Mouse (Mus musculus) embryonic facial prominence, embryonic 13.5 days (tissue): Measurements from ENCODE around the gene Slc35d2. TPM values are rescaled to one million over a fixed set of nuclear protein-coding genes. Genes with fewer than 3 reads are reported as not detected.
A peak's percentile ranks its signal among the peaks of the same experiment; 100 is the strongest.

Source experiments
- ATAC-seq: fragments of 200-750 bp; cut with Nextera tagmentation; 2 replicates; pipeline ENCODE4 v1.8.0; 2017; ENCODE audit warnings: low read depth; ENCODE audit not compliant: insufficient number of reproducible peaks, insufficient read depth, low FRiP score, low TSS enrichment
- H3K27ac ChIP-seq: fragments of 300-500 bp; sonication (generic); 2 replicates; pipeline ENCODE4 v1.5.1; 2015; ENCODE audit warnings: moderate library complexity, mild to moderate bottlenecking, inconsistent platforms
- H3K27me3 ChIP-seq: fragments of 300-500 bp; sonication (generic); 2 replicates; pipeline ENCODE4 v1.6.1; 2015; ENCODE audit warnings: mild to moderate bottlenecking, inconsistent platforms
- H3K36me3 ChIP-seq: fragments of 300-500 bp; sonication (generic); 2 replicates; pipeline ENCODE4 v1.6.1; 2015; ENCODE audit warnings: mild to moderate bottlenecking, inconsistent platforms
- H3K4me1 ChIP-seq: fragments of 300-500 bp; sonication (generic); 2 replicates; pipeline ENCODE4 v1.6.1; 2015; ENCODE audit warnings: inconsistent platforms
- H3K4me2 ChIP-seq: fragments of 300-500 bp; sonication (generic); 2 replicates; pipeline ENCODE4 v1.6.1; 2015; ENCODE audit warnings: moderate library complexity, mild to moderate bottlenecking, inconsistent platforms
- H3K4me3 ChIP-seq: fragments of 300-500 bp; sonication (generic); 2 replicates; pipeline ENCODE4 v1.5.1; 2015; ENCODE audit warnings: mild to moderate bottlenecking, inconsistent platforms
- H3K9ac ChIP-seq: fragments of 300-500 bp; sonication (generic); 2 replicates; pipeline ENCODE4 v1.6.1; 2015; ENCODE audit warnings: mild to moderate bottlenecking, inconsistent platforms
- H3K9me3 ChIP-seq: fragments of 300-500 bp; sonication (generic); 2 replicates; pipeline ENCODE4 v1.6.1; 2016; ENCODE audit warnings: inconsistent platforms
- WGBS: fragments of 180-500 bp; shearing (Covaris S2); methylation state at CpG from one replicate; pipeline ENCODE4 v1.1.7; 2015; ENCODE audit warnings: mixed read lengths; 5-methylcytosine and 5-hydroxymethylcytosine counted together
- polyA plus RNA-seq: library from polyadenylated mRNA; unstranded; fragments of >200 nt; fragmentation: Nextera tagmentation; extraction: Ambion mirVana; gene quantifications from 2 replicates; pipeline ENCODE4 v1.2.1, GENCODE M21; 2015

Gene Slc35d2
- polyA plus RNA-seq: 3.4 and 5.7 TPM in 2 replicates

DNA sequence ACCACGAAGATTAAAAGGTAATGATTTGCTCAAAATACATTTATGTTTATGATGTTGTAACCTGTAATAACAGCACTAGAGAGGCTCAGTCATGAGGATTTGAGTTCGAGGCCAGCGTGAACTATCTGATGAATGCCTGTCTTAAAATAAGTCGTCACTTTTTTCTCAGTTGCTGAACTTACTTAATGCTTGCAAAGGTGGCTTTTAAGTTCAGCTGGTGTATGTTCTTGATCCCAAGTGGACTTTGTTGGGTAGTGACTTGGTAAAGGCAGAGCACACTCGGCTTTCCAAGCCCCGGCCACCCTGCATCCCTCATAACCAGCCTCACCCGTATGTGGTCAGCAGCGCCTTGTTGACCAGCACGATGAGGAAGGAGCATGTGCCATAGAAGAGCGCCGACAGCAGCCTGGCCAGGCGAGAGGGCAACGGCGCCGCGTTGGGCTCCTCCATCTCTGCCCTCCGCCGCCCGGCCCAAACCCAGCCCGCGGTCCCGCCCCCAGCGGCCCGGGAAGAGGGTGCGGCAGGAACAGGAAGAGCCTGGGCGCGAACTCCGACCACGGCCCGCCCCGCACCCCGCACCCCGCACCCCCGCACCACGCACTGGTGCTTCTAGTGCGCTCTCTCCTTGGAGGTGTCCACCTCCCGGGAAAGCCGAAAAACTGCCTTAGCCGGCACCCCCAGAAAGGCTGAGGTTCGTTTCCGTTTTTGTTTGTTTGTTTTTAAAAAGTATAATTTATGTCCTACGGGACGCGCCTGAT is at the start of gene Slc35d2:
TSS of gene Slc35d2 (minus strand) at position 511 of the 758 bp plus-strand sequence.
- ATAC-seq: peak; percentile 70
- Histone ChIP-seq H3K4me3 (peak within 1 kb of the TSS; percentile 59), H3K9me3 (no peaks in the 10 kb centered on the region), H3K9ac (peak within 1 kb of the TSS; percentile 78), H3K27ac (peak within 1 kb of the TSS; percentile 69), H3K4me2 (peak within 1 kb of the TSS; percentile 83), H3K4me1 (peaks cover 13% of the 10 kb centered on the region; the same call in 1 of the 2 replicates), H3K36me3 (peaks cover 4% of the 10 kb centered on the region; the same call in 1 of the 2 replicates), H3K27me3 (no peaks in the 10 kb centered on the region)
- WGBS: 6% methylated on average over 44 of the region's 44 CpGs

DNA sequence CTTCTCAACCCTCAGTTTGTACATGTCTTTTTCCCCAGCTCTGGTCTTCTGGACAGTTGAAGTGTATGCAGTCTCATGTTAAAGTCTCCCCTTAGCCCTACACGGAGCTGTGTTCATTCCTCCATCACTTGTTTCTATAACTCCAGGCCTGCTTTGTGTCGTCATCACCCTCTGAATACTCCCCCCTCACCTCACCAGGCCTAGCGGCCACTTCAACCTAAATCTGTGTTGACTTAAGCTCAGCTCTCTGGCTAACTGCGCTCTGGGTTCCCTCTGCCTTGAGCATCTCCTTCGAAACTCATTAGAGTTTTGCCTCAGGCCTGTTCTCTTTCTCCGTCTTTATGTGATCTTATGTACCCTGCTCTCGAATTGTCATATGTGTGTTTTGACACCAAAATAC is 48.8 kb upstream of the Slc35d2 start:
- Histone ChIP-seq H3K27ac (no peak overlapping the region), H3K27me3 (no peaks in the 10 kb centered on the region), H3K4me3 (no peak overlapping the region), H3K9ac (no peak overlapping the region), H3K36me3 (peaks cover 65% of the 10 kb centered on the region), H3K4me2 (no peak overlapping the region), H3K4me1 (no peaks in the 10 kb centered on the region), H3K9me3 (no peaks in the 10 kb centered on the region; the same call in 1 of the 2 replicates)
- ATAC-seq: no peak
- 72% methylated on average over 7 of the region's 7 CpGs for WGBS

DNA sequence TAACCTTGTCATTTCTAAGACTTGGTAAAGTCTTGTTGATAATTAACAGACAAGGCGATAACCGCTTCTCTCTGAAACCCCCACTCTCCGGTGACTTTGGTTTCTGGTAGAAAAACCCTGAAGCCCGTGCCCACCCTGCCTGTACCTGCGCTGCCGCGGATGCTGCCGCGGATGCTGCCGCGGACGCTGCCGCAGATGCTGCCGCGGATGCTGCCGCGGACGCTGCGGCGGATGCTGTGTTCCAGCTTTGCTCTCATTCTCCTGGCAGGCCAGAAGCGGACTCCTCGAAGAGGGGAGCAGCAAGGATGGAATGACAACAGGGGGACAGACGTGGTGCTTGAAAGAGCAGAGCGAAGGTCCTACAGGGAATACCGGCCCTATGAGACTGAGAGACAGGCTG is 40.6 kb upstream of the Slc35d2 start:
- Histone ChIP-seq H3K36me3 (peaks cover 83% of the 10 kb centered on the region), H3K4me1 (no peaks in the 10 kb centered on the region), H3K27ac (no peak overlapping the region), H3K27me3 (no peaks in the 10 kb centered on the region), H3K9ac (no peak overlapping the region), H3K4me3 (no peak overlapping the region), H3K9me3 (peaks cover 66% of the 10 kb centered on the region), H3K4me2 (no peak overlapping the region)
- ATAC-seq: no peak
- 98% methylated on average over 25 of the region's 25 CpGs for WGBS

DNA sequence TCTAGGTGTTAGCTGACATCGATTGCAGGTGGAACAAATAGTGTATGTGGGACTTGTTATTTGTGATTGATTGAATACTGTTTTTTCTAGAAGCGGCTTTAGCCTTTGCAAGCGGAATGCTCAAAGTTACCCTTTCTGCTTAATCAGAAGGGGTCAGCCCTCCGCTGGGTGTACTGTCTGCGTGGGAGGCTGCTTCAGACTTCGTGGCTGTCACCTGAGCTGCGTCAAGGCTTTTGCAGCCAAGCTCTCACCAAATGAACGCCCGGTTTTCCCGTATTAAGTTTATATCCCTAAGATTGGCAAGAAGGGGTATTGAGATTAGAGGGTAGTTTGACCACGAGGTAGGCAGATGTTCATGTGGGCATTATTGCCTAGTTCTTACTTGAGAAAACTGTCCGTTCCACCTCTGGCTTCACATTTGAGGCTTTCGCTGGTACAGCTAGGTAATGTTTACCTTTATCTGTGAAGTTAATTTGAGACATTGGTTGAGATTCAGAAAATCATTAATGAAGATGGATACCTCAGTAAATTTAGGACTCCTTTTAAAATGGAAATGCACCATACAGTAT is 34.1 kb upstream of the Slc35d2 start:
- Histone ChIP-seq H3K27me3 (no peaks in the 10 kb centered on the region), H3K4me3 (peak overlapping the region; percentile 89), H3K9me3 (peaks cover 30% of the 10 kb centered on the region), H3K4me1 (peaks cover 16% of the 10 kb centered on the region), H3K9ac (peak overlapping the region; percentile 91), H3K27ac (no peak overlapping the region), H3K4me2 (peak overlapping the region; percentile 97), H3K36me3 (peaks cover 23% of the 10 kb centered on the region)
- no peak for ATAC-seq
- WGBS: 29% methylated on average over 13 of the region's 13 CpGs

DNA sequence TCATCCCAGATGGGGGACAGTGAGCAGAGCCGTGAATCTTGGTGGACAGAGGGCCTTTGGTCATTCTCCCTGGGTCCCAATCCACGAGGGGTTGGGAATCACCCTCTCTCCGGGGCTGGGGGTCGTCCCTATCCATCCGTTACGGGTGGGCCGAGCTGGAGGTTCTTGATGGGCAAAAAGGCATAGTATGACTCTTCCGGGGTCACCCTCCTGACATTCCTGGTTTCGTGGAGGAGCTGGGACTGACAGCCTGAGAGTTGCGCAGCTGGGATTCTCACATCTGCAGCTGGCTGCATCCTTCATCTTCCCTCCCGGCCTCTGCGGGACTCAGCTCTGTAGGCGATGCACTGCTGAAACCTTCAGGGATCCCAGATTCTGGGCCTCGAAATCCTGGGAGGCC is 33.5 kb upstream of the Slc35d2 start:
- Histone ChIP-seq H3K27me3 (no peaks in the 10 kb centered on the region), H3K4me2 (peak overlapping the region; percentile 97), H3K9ac (peak overlapping the region; percentile 91), H3K36me3 (peaks cover 20% of the 10 kb centered on the region), H3K27ac (no peak overlapping the region), H3K9me3 (peaks cover 29% of the 10 kb centered on the region), H3K4me3 (peak overlapping the region; percentile 89), H3K4me1 (peaks cover 16% of the 10 kb centered on the region)
- 0 out of 2 replicates have a peak, but pooled peaks have one; percentile 3 for ATAC-seq
- 3% methylated on average over 14 of the region's 14 CpGs for WGBS

DNA sequence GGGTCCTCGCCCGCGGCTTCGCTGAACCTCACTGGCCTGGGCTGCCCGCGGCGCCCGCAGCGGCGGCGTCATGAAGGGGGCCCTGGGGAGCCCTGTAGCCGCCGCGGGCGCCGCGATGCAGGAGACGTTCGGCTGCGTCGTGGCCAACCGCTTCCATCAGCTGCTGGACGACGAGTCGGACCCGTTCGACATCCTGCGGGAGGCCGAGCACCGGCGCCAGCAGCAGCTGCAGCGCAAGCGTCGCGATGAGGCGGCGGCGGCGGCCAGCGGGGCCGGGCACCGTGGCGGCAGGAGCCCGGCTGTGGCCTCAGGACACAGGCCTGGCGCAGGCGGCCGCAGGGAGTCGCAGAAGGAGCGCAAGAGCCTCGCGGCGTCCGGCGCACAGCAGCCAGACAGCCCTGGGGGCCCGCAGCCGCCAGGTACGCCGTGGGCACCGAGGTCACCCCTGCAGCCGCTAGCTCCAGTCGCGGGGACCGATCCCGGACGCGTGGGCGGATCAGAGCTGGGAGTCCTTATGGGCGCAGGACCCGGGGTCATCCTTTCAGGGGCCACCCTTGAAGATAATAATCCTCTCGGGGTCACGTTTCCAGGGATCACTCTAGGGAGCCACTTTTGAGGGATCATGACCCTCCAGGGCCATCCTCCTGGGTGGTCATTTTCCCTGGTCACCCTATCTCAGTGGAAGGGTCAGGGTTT is 32.9 kb upstream of the Slc35d2 start:
- under 1% methylated on average over 69 of the region's 71 CpGs for WGBS
- H3K4me2 ChIP-seq: peak overlapping the region; percentile 97
- ATAC-seq: peak; percentile 57; the same call in 1 of the 2 replicates
- H3K27me3 ChIP-seq: no peaks in the 10 kb centered on the region
- H3K4me3 ChIP-seq: peak overlapping the region; percentile 89
- peaks cover 24% of the 10 kb centered on the region for H3K9me3 ChIP-seq
- peak overlapping the region; percentile 91 for H3K9ac ChIP-seq
- H3K36me3 ChIP-seq: peaks cover 17% of the 10 kb centered on the region
- peaks cover 16% of the 10 kb centered on the region for H3K4me1 ChIP-seq
- peak overlapping the region; percentile 84 for H3K27ac ChIP-seq

DNA sequence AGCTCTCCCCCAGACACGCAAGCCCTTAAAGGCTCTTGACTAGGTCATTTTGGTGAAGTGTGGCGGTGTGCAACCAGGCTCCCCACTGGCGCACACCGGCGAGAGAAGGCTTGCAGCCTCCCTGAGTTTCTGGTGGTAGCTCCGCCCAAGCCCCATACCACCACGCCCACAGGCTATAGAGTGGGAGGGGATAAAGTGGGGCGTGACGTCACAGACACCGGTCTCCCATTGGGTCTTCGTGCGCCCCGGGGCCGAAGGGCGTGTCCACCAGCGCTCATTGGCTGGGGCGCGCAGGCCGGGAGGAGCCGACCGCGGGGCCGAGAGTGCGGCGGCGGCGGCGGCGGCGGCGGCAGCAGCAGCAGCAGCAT is 32.4 kb upstream of the Slc35d2 start, which contains the start of gene Habp4:
TSS of gene Habp4 (plus strand) at position 277 of the 368 bp plus-strand sequence.
- H3K4me1 ChIP-seq: peaks cover 16% of the 10 kb centered on the region
- H3K27me3 ChIP-seq: no peaks in the 10 kb centered on the region
- WGBS: under 1% methylated on average over 31 of the region's 31 CpGs
- peaks cover 12% of the 10 kb centered on the region for H3K36me3 ChIP-seq
- H3K9ac ChIP-seq: peak within 1 kb of the TSS; percentile 91
- H3K4me2 ChIP-seq: peak within 1 kb of the TSS; percentile 97
- peak; percentile 98 for ATAC-seq
- peaks cover 18% of the 10 kb centered on the region for H3K9me3 ChIP-seq
- peak within 1 kb of the TSS; percentile 89 for H3K4me3 ChIP-seq
- peak within 1 kb of the TSS; percentile 84 for H3K27ac ChIP-seq

DNA sequence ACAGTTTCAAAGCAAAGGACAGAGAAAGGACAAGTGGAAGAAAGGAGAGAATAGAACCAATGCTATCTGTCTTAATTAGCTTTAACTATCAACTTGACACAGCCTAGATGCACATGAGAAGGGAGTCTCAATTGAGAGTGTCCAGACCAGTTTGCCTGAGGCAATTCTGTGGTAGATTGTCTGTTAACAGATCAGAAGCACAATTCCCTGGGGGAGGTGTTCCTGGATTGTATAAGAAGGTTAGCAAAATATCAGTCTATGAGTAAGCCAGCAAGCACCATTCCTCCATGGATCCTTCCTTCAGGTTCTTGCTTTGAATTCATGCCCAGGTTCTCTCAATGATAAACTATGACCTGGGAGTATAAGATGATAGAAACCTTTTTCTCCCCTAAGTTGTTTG is 27.8 kb upstream of the Slc35d2 start:
- H3K36me3 ChIP-seq: no peaks in the 10 kb centered on the region
- H3K4me2 ChIP-seq: no peak overlapping the region
- H3K9ac ChIP-seq: no peak overlapping the region
- no peak for ATAC-seq
- peaks cover 17% of the 10 kb centered on the region for H3K4me1 ChIP-seq
- H3K9me3 ChIP-seq: no peaks in the 10 kb centered on the region
- H3K27ac ChIP-seq: no peak overlapping the region
- no peaks in the 10 kb centered on the region for H3K27me3 ChIP-seq
- no peak overlapping the region for H3K4me3 ChIP-seq

DNA sequence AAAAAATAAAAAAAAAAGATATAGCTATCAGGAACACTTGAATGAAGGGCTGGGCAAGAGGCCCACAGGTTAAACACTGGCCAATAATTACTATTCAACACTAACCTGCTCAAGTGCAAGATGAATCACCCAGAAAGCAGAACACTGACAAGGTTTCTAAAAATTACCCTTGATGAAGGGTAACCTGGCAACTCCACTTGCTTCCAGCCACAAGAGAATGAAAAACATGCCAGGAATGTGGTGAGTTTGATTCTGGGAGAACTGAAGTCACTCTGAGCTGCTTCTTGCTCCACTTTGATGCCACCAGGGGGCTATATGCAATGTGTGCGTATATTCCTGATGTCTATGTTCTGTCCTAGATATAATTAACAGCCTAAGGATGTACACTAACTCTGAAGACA is 26.0 kb upstream of the Slc35d2 start:
- no peak overlapping the region for H3K27ac ChIP-seq
- no peak for ATAC-seq
- no peak overlapping the region for H3K4me3 ChIP-seq
- no peak overlapping the region; the same call in 1 of the 2 replicates for H3K4me2 ChIP-seq
- H3K36me3 ChIP-seq: no peaks in the 10 kb centered on the region
- H3K9ac ChIP-seq: no peak overlapping the region
- H3K4me1 ChIP-seq: peaks cover 28% of the 10 kb centered on the region
- no peaks in the 10 kb centered on the region for H3K9me3 ChIP-seq
- WGBS: 6% methylated on average over 1 of the region's 1 CpGs
- H3K27me3 ChIP-seq: no peaks in the 10 kb centered on the region

DNA sequence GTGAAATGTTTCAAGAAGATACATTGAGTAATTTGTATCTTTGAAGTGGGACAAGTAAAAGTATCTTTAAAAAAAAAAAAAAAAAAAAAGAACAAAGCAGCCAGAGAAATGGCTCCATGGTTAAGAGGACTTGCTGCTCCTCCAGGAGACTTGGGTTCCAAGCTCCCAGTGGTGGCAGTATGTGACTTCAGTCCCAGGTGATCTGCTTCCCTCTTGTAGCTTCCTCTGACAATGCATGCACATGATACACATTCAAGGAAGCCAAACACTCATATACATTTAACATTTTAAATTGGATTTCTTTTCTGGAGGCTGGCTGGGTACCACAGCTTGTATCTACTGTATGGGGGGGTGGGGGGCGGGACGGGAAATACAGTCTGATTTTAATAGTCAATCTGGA is 25.5 kb upstream of the Slc35d2 start:
- Histone ChIP-seq H3K9me3 (no peaks in the 10 kb centered on the region), H3K27me3 (no peaks in the 10 kb centered on the region), H3K27ac (no peak overlapping the region), H3K4me1 (peaks cover 32% of the 10 kb centered on the region), H3K36me3 (no peaks in the 10 kb centered on the region), H3K4me3 (no peak overlapping the region), H3K4me2 (no peak overlapping the region), H3K9ac (no peak overlapping the region)
- ATAC-seq: no peak
- 57% methylated on average over 2 of the region's 2 CpGs for WGBS

DNA sequence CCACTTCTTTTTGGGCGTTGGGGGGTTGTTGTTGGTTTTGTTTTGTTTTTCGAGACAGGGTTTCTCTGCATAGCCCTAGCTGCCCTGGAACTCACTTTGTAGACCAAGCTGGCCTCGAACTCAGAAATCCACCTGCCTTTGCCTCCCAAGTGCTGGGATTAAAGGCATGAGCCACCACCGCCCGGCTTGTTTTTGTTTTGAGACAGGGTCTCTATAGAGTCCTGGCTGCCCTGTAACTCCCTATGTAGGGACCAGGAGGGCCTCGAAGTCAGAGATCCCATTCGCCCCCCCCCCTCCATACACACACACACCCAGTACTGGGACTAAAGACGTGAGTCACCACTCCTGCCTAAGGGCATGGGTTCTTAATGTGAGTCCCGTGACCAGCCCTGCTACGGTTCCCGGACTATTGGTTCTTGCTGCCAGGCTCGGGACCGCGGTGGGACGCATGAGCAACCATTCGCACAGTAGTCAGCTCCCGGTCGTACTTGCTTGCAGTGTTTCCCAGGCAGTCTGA is 24.6 kb upstream of the Slc35d2 start:
- 1% methylated on average over 18 of the region's 18 CpGs for WGBS
- H3K4me2 ChIP-seq: peak overlapping the region; percentile 87
- peaks cover 32% of the 10 kb centered on the region for H3K4me1 ChIP-seq
- H3K27me3 ChIP-seq: no peaks in the 10 kb centered on the region
- no peaks in the 10 kb centered on the region for H3K9me3 ChIP-seq
- H3K9ac ChIP-seq: peak overlapping the region; percentile 51; the same call in 1 of the 2 replicates
- ATAC-seq: peak; percentile 53
- H3K36me3 ChIP-seq: no peaks in the 10 kb centered on the region
- peak overlapping the region; percentile 55; the same call in 1 of the 2 replicates for H3K27ac ChIP-seq
- peak overlapping the region; percentile 90 for H3K4me3 ChIP-seq
